Mouse (Mus musculus): Measurements from ENCODE around the gene Lrrc74a.

GRCm38 (mm10) chr12:86810725-86811444 is 76.7 kb downstream of the Lrrc74a start:
- TF ChIP-seq POLR2A (IDR thresholded peaks at IDR 0.05; ENCODE audit: insufficient read length, low read depth) (no peak), E2F4 (IDR thresholded peaks at IDR 0.05; ENCODE audit: insufficient read depth) (no peak), CEBPB (IDR thresholded peaks at IDR 0.05; ENCODE audit: insufficient read depth, poor library complexity, severe bottlenecking) (no peak), POLR2AphosphoS2 (IDR thresholded peaks at IDR 0.05; ENCODE audit: insufficient read length, low read depth) (no peak), MYOD1 (IDR thresholded peaks at IDR 0.05; ENCODE audit: control insufficient read depth in 1 of 3, insufficient read length in 2 of 3, low read depth in 2 of 3) (no peak), TCF12 (IDR thresholded peaks at IDR 0.05; ENCODE audit: insufficient read depth, poor library complexity, severe bottlenecking) (no peak), MAX (IDR thresholded peaks at IDR 0.05; ENCODE audit: low read depth) (no peak), TCF3 (IDR thresholded peaks at IDR 0.05; ENCODE audit: insufficient read length, low read depth) (no peak), MYOG (IDR thresholded peaks at IDR 0.05; ENCODE audit: control insufficient read depth in 1 of 3, insufficient read depth in 1 of 3, insufficient read length in 2 of 3, low read depth in 2 of 3) (no peak), USF1 (IDR thresholded peaks at IDR 0.05; ENCODE audit: low read depth) (no peak)

Measured in myocyte (in vitro differentiated cells).